ENCODE assay signal across 10 mouse cellular contexts in the genomic region with DNA sequence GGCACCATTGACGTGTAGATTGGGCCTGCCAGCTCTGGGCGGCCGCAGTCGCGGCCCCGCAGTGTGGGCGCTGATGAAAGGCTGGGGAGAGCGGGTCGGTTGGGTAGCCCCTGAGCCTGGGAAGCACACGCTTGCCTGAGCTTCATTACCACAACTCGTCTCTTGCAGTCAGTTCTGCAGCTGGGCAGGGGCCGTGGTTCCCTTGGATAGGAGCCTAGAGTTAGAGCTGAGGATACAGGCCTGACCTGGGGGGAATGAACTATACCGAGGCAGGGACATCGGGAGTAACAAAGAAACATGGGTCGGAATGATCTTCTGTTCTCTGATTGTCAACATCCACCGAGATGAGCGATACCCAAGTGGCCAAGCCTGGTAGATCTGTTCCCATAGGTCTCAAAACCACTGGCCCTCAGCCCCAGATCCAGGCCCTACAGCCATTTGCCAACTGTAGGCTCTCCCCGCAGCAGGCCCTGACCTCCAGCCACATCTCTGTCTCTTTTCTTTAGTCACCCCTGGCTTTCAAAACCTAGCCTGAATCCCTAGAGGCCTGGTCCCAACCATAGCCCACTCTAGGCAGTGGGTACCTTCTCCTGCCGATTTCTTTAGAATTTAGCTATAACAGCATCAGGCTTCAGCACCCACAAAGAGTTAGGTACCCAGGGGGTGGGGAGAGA. TPM values are rescaled to one million over a fixed set of nuclear protein-coding genes. Genes with fewer than 3 reads are reported as not detected.
DNase-seq lines count a peak whose midpoint lies in the region; ATAC-seq and TF ChIP-seq lines count a peak whose summit lies in the region.
"Had no signal": no experiment of that assay in that cellular context is flagged by ENCODE, and none has a peak within 500 bp of the region (broad histone marks: within the 10 kb centered on the region; RNA-seq: fewer than 3 reads in every experiment).

No protein-coding gene starts in this region.

- peak overlapping the region; percentile 35; the same call in 1 of the 2 replicates for H3K27ac ChIP-seq in kidney, adult 2 months (ENCODE audit: insufficient read depth, low read depth, low read length)
- no peak overlapping the region for H3K27ac ChIP-seq in embryonic facial prominence, embryonic 13.5 days
- H3K27ac ChIP-seq in liver, embryonic 13.5 days: no peak overlapping the region

- no peak for ATAC-seq in embryonic facial prominence, embryonic 13.5 days (ENCODE audit: insufficient number of reproducible peaks, insufficient read depth, low FRiP score, low TSS enrichment, low read depth)
- ATAC-seq in liver, embryonic 13.5 days (ENCODE audit: low read depth): no peak
- no peak for ATAC-seq in erythroblast, adult 5-6 weeks (replicated peaks; ENCODE audit: low FRiP score, poor library complexity, severe bottlenecking)

- peak overlapping the region; percentile 15; the same call in 1 of the 2 replicates for H3K4me3 ChIP-seq in kidney, adult 2 months (ENCODE audit: insufficient read depth, low read depth, low read length)
- peak overlapping the region; percentile 33 for H3K4me3 ChIP-seq in embryonic facial prominence, embryonic 13.5 days
- H3K4me3 ChIP-seq in liver, embryonic 13.5 days (replicated peaks): peak overlapping the region; percentile 7; the same call in 1 of the 2 replicates
- H3K4me3 ChIP-seq: erythroblast, embryonic 14.5 days had no signal

- 56% methylated on average over 19 of the region's 19 CpGs for WGBS in kidney, adult 2 months
- WGBS in embryonic facial prominence, embryonic 13.5 days: 14% methylated on average over 19 of the region's 19 CpGs
- 22% methylated on average over 19 of the region's 19 CpGs for WGBS in liver, embryonic 13.5 days (ENCODE audit: insufficient replicate concordance)

- H3K9ac ChIP-seq in embryonic facial prominence, embryonic 13.5 days: peak overlapping the region; percentile 65
- no peak overlapping the region for H3K9ac ChIP-seq in liver, embryonic 13.5 days

- DNase-seq in kidney, adult 2 months: no peak
- DNase-seq in kidney, adult 8-10 months: no peak
- DNase-seq in embryo, embryonic 11 days: peak; percentile 34
- DNase-seq in liver, embryonic 13.5 days: no peak
- no peak for DNase-seq in cerebellum, postnatal 14 days
- DNase-seq in left cerebral cortex, postnatal 4 days: no peak
- DNase-seq: kidney, adult 18-20 months had no signal

- no peaks in the 10 kb centered on the region for H3K36me3 ChIP-seq in kidney, adult 2 months (ENCODE audit: control insufficient read depth, insufficient read depth, low read length)
- H3K36me3 ChIP-seq in embryonic facial prominence, embryonic 13.5 days: no peaks in the 10 kb centered on the region
- H3K36me3 ChIP-seq in liver, embryonic 13.5 days: no peaks in the 10 kb centered on the region

- TF ChIP-seq CTCF in kidney, adult 2 months (conservative IDR thresholded peaks at IDR 0.05; ENCODE audit: insufficient read depth, insufficient read length, low read depth, low read length): no peak

- intact Hi-C loops in left cerebral cortex, postnatal 4 days (cut with DNase I): no loop called here

- no peaks in the 10 kb centered on the region for H3K9me3 ChIP-seq in embryonic facial prominence, embryonic 13.5 days
- no peaks in the 10 kb centered on the region for H3K9me3 ChIP-seq in liver, embryonic 13.5 days (replicated peaks)

- H3K4me2 ChIP-seq in embryonic facial prominence, embryonic 13.5 days: peak overlapping the region; percentile 67
- peak overlapping the region; percentile 31 for H3K4me2 ChIP-seq in liver, embryonic 13.5 days

- TF ChIP-seq POLR2A in kidney, adult 2 months (IDR thresholded peaks at IDR 0.05; ENCODE audit: low read depth, low read length): no peak

- H3K27me3 ChIP-seq in kidney, adult 2 months (replicated peaks; ENCODE audit: control insufficient read depth, insufficient read depth, low read length): peaks cover 7% of the 10 kb centered on the region
- H3K27me3 ChIP-seq in embryonic facial prominence, embryonic 13.5 days: peaks cover 93% of the 10 kb centered on the region
- H3K27me3 ChIP-seq in liver, embryonic 13.5 days: peaks cover 100% of the 10 kb centered on the region

- H3K4me1 ChIP-seq in kidney, adult 2 months (ENCODE audit: control insufficient read depth, insufficient read depth, low read length): no peaks in the 10 kb centered on the region
- H3K4me1 ChIP-seq in embryonic facial prominence, embryonic 13.5 days: peaks cover 44% of the 10 kb centered on the region
- peaks cover 11% of the 10 kb centered on the region for H3K4me1 ChIP-seq in liver, embryonic 13.5 days (replicated peaks)

RNA-seq across cellular contexts. Expression of gene Tfap2a, which starts 1.9 kb away (rescaled TPM):
- polyA plus RNA-seq in kidney, adult 2 months (2012; rRNA removed): 4.3 and 5.2 TPM in 2 replicates
- 17.5 and 20.5 TPM in 2 replicates for polyA plus RNA-seq in embryonic facial prominence, embryonic 13.5 days (2015; fragmentation: Nextera tagmentation; extraction: Ambion mirVana)
- 0.03 TPM in 1 of 2 replicates, not detected in the other for polyA plus RNA-seq in liver, embryonic 13.5 days (2015; fragmentation: Nextera tagmentation; extraction: Ambion mirVana)
- not detected in 2 replicates for total RNA-seq in erythroblast, adult 5-6 weeks (2015; ENCODE audit: low replicate concordance)
- not detected in 2 replicates for total RNA-seq in erythroblast, adult 5-6 weeks (2017; ENCODE audit: low replicate concordance)
- total RNA-seq in left cerebral cortex, postnatal 4 days (2021): under 1 TPM; 0.32 to 0.66 TPM
- polyA plus RNA-seq: erythroblast, embryonic 14.5 days had no signal
